Mouse (Mus musculus) adrenal gland, postnatal 25 days (tissue): ENCODE results near the gene Colec11. TPM values are rescaled to one million over a fixed set of nuclear protein-coding genes. Genes with fewer than 3 reads are reported as not detected.

Experiments
- DNase-seq: peaks from one replicate; pipeline ENCODE4 v3.0.0; 2021; ENCODE audit warnings: mixed read lengths
- total RNA-seq: library from RNA; stranded (reverse); gene quantifications from 2 replicates; pipeline ENCODE4 v1.2.3, GENCODE M21; 2021

The Colec11 gene
- total RNA-seq, 1 experiment from 2014 or later, result 4.0 TPM

GRCm38 (mm10) chr12:28602259-28602658, 20.9 kb downstream of the Colec11 start:
- peak; percentile 59 for DNase-seq

- DNase-seq, result no peak
These were observed 24.6 kb downstream of the Colec11 start for GRCm38 (mm10) chr12:28598526-28598991.

- no peak for DNase-seq
These were observed 25.1 kb downstream of the Colec11 start for GRCm38 (mm10) chr12:28598110-28598509.

GRCm38 (mm10) chr12:28597699-28598098, 25.5 kb downstream of the Colec11 start:
- DNase-seq, result no peak

- no peak for DNase-seq
These were observed 26.3 kb downstream of the Colec11 start for GRCm38 (mm10) chr12:28596851-28597250.

GRCm38 (mm10) chr12:28590428-28590827, 32.7 kb downstream of the Colec11 start:
- DNase-seq, result no peak

- DNase-seq, result peak; percentile 83
These were observed 33.9 kb downstream of the Colec11 start for GRCm38 (mm10) chr12:28589090-28589868.

GRCm38 (mm10) chr12:28587949-28588348, 35.2 kb downstream of the Colec11 start:
- DNase-seq, result no peak

- DNase-seq, result no peak
These were observed 39.1 kb downstream of the Colec11 start for GRCm38 (mm10) chr12:28584036-28584435.

GRCm38 (mm10) chr12:28582423-28582822, 40.8 kb downstream of the Colec11 start, which contains the start of gene Allc:
TSS of gene Allc (minus strand) at chr12:28582523.
- no peak for DNase-seq

GRCm38 (mm10) chr12:28579132-28579531, 44.0 kb downstream of the Colec11 start:
- DNase-seq, result peak; percentile 30

GRCm38 (mm10) chr12:28578147-28578546, 45.0 kb downstream of the Colec11 start:
- no peak for DNase-seq

GRCm38 (mm10) chr12:28575366-28576070, 47.7 kb downstream of the Colec11 start:
- no peak for DNase-seq

GRCm38 (mm10) chr12:28572241-28572640, 50.9 kb downstream of the Colec11 start:
- DNase-seq, result no peak

- DNase-seq, result no peak
These were observed 70.9 kb downstream of the Colec11 start, which contains the start of gene Dcdc2c for GRCm38 (mm10) chr12:28552299-28552698. TSS of gene Dcdc2c (minus strand) at chr12:28552399.

- DNase-seq, result no peak
These were observed 71.4 kb downstream of the Colec11 start for GRCm38 (mm10) chr12:28551775-28552174.

- no peak for DNase-seq
These were observed 74.3 kb downstream of the Colec11 start for GRCm38 (mm10) chr12:28548887-28549286.

Other genes with a start within 250 kb of the Colec11 start
- gene Dcdc2c, start 71.0 kb downstream of the Colec11 start, total RNA-seq, result 0.21 TPM in 1 of 2 replicates, not detected in the other
- gene Allc, start 40.9 kb downstream of the Colec11 start, total RNA-seq, result not detected in 2 replicates
- gene Rps7, start 12.6 kb upstream of the Colec11 start, total RNA-seq, result 380 and 399 TPM in 2 replicates
- gene Rnaseh1, start 26.2 kb upstream of the Colec11 start, total RNA-seq, result 16.1 and 19.6 TPM in 2 replicates
- 79.7 and 98.2 TPM in 2 replicates for gene Adi1, start 51.9 kb upstream of the Colec11 start, total RNA-seq
- gene Trappc12, start 127.1 kb upstream of the Colec11 start, total RNA-seq, result 38.1 and 48.8 TPM in 2 replicates
- 17.2 and 18.1 TPM in 2 replicates for gene Eipr1, start 128.4 kb upstream of the Colec11 start, total RNA-seq